Mouse (Mus musculus): Measurements from ENCODE around the gene Cdk8. TPM values are rescaled to one million over a fixed set of nuclear protein-coding genes. Genes with fewer than 3 reads are reported as not detected.

The Cdk8 gene
- polyA plus RNA-seq, 1 experiment from 2014 or later = 19.2 TPM

DNA sequence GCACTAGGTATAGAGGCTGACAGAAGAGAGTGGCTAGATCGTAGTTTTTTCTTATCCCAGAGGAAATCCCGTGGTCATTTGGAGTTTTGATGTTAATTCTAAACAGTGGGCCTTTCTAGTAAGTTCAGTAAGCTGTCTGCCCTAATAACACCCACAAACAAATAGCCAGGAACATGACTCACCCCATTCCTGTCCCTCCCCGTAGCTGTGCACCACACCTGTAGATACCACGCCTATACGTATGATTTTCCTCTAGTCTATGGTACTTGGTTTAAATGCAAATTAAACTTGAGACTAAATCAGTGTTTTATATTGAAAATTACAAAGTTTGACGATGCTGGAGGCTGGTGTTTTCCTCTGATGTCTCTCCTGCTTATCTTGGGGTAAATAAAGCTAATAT lies 83.5 kb downstream of the Cdk8 start:
- no peak for ATAC-seq (ENCODE audit: low FRiP score, low read depth)
- Histone ChIP-seq H3K4me2 (no peak overlapping the region), H3K27me3 (no peaks in the 10 kb centered on the region), H3K4me1 (replicated peaks) (peaks cover 14% of the 10 kb centered on the region), H3K9me3 (no peaks in the 10 kb centered on the region), H3K9ac (no peak overlapping the region), H3K4me3 (no peak overlapping the region), H3K27ac (replicated peaks) (peak overlapping the region; percentile 46; the same call in 1 of the 2 replicates), H3K36me3 (no peaks in the 10 kb centered on the region)
- WGBS = 90% methylated on average over 6 of the region's 6 CpGs

DNA sequence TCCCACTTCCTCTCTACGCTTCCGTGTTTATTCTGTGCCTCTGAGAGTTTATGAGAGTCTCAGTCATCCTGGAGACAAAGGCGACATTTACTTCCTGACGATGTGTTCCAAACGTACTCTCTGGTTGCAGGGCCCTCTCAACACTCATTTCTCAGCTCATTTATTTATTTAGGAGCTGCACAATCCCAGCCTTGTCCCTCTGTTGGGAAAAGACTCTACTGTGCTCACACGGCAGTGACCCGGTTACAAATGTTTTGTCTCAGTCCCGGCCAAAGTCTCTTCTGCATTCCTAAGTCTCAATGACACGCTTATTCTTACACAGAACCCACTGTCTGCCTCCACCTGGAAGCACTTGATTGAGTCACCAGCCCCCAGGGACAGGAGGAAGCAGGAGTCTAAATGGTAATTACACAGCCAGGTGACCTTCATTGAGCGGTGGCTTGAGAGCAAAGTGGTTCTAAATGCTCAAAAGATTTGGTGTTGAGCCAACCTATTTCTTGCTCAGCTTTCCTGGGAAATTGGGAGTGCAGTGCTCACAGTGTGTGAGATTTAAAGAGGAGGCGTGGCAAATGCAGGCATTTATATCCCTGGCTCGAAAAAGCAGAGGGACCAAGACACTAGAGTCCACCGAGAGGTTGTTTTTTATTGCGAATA lies 84.4 kb downstream of the Cdk8 start:
- H3K4me3 ChIP-seq = no peak overlapping the region
- H3K27me3 ChIP-seq = no peaks in the 10 kb centered on the region
- H3K4me1 ChIP-seq (replicated peaks) = peaks cover 14% of the 10 kb centered on the region
- H3K9ac ChIP-seq = no peak overlapping the region
- H3K9me3 ChIP-seq = no peaks in the 10 kb centered on the region
- peak overlapping the region; percentile 46; the same call in 1 of the 2 replicates for H3K27ac ChIP-seq (replicated peaks)
- WGBS = 43% methylated on average over 14 of the region's 14 CpGs
- ATAC-seq (ENCODE audit: low FRiP score, low read depth) = peak; percentile 66
- no peak overlapping the region for H3K4me2 ChIP-seq
- H3K36me3 ChIP-seq = no peaks in the 10 kb centered on the region

DNA sequence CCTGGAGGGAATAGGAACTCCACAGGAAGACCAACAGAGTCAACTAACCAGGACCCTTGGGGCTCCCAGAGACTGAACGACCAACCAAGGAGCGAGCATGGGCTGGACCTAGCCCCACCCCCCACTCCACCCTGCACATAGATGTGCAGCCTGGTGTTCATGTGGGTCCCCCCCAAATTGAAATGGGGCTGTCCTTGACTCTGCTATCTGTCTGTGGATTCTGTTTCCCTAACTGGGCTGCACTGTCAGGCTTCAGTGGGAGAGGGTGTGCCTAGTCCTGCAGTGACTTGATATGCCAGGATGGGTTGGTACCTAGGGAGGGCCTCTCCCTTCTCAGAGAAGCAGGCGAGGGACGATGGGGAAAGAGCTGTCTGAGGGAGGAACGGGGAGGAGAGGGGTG lies 85.3 kb downstream of the Cdk8 start:
- H3K4me2 ChIP-seq = no peak overlapping the region
- no peak overlapping the region for H3K9ac ChIP-seq
- peak overlapping the region; percentile 46; the same call in 1 of the 2 replicates for H3K27ac ChIP-seq (replicated peaks)
- peak; percentile 48; the same call in 1 of the 2 replicates for ATAC-seq (ENCODE audit: low FRiP score, low read depth)
- H3K4me3 ChIP-seq = no peak overlapping the region
- 85% methylated on average over 5 of the region's 5 CpGs for WGBS
- no peaks in the 10 kb centered on the region for H3K36me3 ChIP-seq
- H3K27me3 ChIP-seq = no peaks in the 10 kb centered on the region
- no peaks in the 10 kb centered on the region for H3K9me3 ChIP-seq
- peaks cover 14% of the 10 kb centered on the region for H3K4me1 ChIP-seq (replicated peaks)

DNA sequence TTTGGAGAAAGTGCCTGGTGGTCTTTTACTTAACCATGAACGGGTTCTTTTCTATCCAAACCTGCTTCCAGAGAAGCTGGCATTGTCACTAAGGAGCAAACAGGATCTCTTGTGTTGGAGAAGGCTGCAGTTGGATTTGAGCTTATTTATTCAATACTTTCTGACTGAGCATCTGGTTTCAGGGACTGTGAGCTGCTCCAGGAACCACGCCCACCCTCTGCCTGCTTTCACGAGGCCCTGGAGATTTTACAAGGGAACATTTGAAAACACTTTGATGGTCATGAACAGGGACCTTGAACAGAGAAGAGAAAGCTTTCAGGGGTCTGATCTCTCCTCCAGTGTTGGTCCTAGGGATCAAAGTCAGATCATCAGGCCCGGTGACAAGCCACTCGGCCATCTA lies 87.0 kb downstream of the Cdk8 start:
- Histone ChIP-seq H3K4me2 (no peak overlapping the region), H3K4me1 (replicated peaks) (peaks cover 14% of the 10 kb centered on the region), H3K36me3 (no peaks in the 10 kb centered on the region), H3K9ac (no peak overlapping the region), H3K4me3 (no peak overlapping the region), H3K27ac (replicated peaks) (no peak overlapping the region), H3K9me3 (no peaks in the 10 kb centered on the region), H3K27me3 (no peaks in the 10 kb centered on the region)
- no peak for ATAC-seq (ENCODE audit: low FRiP score, low read depth)
- 83% methylated on average over 5 of the region's 5 CpGs for WGBS

DNA sequence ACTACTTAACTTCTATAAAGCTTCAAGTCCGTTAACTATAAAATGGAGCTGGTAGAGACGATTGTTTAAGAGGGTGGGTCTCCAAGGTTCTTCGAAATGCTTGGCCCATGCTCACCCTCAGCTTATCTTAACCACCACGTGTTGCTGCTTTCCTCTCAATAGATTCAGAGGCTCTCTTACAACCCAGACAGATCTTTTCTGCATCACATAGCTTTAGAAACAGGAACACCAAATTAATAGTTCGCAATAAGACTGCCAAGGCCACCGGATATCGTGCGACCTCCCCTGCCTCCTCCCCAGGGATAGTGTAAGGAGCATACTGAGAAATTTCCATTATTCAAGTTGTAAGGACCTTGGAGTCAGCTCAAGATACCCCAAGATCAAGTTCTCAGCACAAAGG lies 87.4 kb downstream of the Cdk8 start:
- H3K9ac ChIP-seq = no peak overlapping the region
- 86% methylated on average over 8 of the region's 8 CpGs for WGBS

DNA sequence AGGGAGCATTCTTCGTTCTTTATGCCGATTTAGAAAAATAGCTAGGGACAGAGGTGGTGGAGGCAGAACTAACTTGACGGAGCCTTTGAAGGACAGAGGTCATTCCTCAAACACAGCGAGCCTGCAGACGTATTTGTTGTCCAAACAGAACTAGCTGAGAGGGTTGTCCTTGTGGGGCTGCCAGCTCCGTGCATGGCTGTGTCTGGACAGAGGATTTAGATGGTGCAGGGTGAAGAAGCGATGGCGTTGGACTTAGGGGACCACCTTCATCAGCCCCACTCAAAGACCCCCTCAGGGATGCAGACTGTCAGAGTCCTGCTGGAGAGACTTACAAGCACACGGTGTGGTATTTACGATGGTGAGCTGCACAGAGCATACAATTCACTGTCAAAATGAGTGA lies 97.9 kb downstream of the Cdk8 start:
- WGBS = 53% methylated on average over 10 of the region's 10 CpGs
- H3K9ac ChIP-seq = no peak overlapping the region
- 0 out of 2 replicates have a peak, but pooled peaks cover 5% of the 10 kb centered on the region for H3K4me1 ChIP-seq (replicated peaks)
- no peak overlapping the region for H3K4me3 ChIP-seq
- H3K27ac ChIP-seq (replicated peaks) = no peak overlapping the region
- no peaks in the 10 kb centered on the region for H3K9me3 ChIP-seq
- ATAC-seq (ENCODE audit: low FRiP score, low read depth) = no peak
- H3K4me2 ChIP-seq = no peak overlapping the region
- H3K27me3 ChIP-seq = no peaks in the 10 kb centered on the region
- H3K36me3 ChIP-seq = no peaks in the 10 kb centered on the region

More for the DNA sequence above, 87.4 kb downstream of the Cdk8 start:
- Histone ChIP-seq H3K4me2 (no peak overlapping the region), H3K27ac (replicated peaks) (no peak overlapping the region), H3K4me3 (no peak overlapping the region), H3K36me3 (no peaks in the 10 kb centered on the region), H3K4me1 (replicated peaks) (peaks cover 14% of the 10 kb centered on the region), H3K27me3 (no peaks in the 10 kb centered on the region), H3K9me3 (no peaks in the 10 kb centered on the region)
- no peak for ATAC-seq (ENCODE audit: low FRiP score, low read depth)

DNA sequence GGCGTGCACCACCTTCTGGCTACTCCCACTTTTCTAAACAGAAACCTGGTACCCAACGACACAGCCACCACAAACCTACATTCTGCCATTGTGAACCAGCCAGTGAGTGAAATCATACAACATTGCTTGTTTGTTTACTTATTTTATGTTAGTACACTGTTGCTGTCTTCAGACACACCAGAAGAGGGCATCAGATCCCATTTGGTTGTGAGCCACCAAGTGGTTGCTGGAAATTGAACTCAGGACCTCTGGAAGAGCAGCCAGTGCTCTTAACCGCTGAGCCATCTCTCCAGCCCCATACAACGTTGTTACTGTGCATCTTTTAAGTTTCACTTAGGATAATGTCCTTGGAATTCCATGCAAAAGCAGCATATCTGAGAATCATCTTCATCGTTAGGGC lies 98.5 kb downstream of the Cdk8 start:
- Histone ChIP-seq H3K27ac (replicated peaks) (no peak overlapping the region), H3K4me2 (no peak overlapping the region), H3K4me3 (no peak overlapping the region), H3K9me3 (no peaks in the 10 kb centered on the region), H3K4me1 (replicated peaks) (0 out of 2 replicates have a peak, but pooled peaks cover 5% of the 10 kb centered on the region), H3K27me3 (no peaks in the 10 kb centered on the region), H3K36me3 (no peaks in the 10 kb centered on the region), H3K9ac (no peak overlapping the region)
- 89% methylated on average over 5 of the region's 5 CpGs for WGBS
- ATAC-seq (ENCODE audit: low FRiP score, low read depth) = no peak

DNA sequence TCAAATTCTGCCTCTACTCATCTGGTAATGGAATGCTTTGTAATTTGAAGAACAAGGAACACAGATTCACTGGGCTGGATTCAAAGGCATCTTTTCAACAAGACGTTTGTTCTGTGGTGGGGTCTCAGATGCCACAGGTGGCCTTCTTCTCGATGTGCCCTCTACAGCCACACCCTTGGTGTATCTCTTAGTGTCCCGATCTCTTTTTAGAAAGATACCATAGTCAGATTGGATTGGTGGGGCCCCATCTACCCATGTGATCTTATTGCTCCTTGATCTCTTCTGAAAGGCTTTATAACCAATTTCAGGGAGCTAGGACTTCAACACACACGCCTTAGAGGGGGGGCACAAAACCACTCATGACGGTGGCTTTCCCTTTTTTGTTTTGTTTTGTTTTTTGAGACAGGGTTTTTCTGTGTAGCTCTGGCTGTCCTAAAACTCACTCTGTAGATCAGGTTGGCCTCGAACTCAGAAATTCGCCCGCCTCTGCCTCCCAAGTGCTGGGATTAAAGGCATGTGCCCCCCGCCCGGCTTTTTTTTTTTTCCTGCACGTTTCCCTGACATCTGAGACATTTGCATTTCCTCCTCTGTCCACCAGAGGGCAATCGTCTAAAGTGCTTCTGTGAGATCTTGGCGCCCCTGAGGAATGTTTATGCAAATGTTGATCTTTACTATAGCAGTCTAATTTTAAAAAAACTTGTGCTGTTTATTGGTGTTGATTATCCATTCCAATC lies 99.2 kb downstream of the Cdk8 start:
- no peaks in the 10 kb centered on the region for H3K9me3 ChIP-seq
- no peak for ATAC-seq (ENCODE audit: low FRiP score, low read depth)
- no peaks in the 10 kb centered on the region for H3K27me3 ChIP-seq
- no peaks in the 10 kb centered on the region for H3K36me3 ChIP-seq
- H3K27ac ChIP-seq (replicated peaks) = no peak overlapping the region
- no peak overlapping the region for H3K4me3 ChIP-seq
- WGBS = 44% methylated on average over 13 of the region's 13 CpGs
- no peak overlapping the region for H3K9ac ChIP-seq
- 0 out of 2 replicates have a peak, but pooled peaks cover 5% of the 10 kb centered on the region for H3K4me1 ChIP-seq (replicated peaks)
- H3K4me2 ChIP-seq = no peak overlapping the region

DNA sequence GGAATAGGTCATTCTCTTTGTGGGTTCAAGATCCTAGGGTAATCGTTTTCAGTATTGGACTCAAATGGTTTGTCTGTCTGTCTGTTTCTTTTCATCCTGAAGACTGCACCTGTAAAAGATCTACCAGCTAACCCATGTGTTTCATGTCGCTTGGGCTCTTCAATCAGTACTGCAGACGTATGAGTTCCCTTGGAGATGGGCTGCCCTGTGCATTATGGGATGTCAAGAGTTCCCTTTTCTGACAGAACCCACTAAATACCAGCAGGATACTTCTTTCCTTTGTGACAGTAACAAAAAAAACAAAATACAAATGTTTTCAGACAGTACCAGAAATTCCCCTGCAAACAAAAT lies 99.7 kb downstream of the Cdk8 start:
- 34% methylated on average over 3 of the region's 3 CpGs for WGBS
- H3K9me3 ChIP-seq = no peaks in the 10 kb centered on the region
- 0 out of 2 replicates have a peak, but pooled peaks cover 5% of the 10 kb centered on the region for H3K4me1 ChIP-seq (replicated peaks)
- no peak overlapping the region for H3K4me3 ChIP-seq
- ATAC-seq (ENCODE audit: low FRiP score, low read depth) = no peak
- no peaks in the 10 kb centered on the region for H3K27me3 ChIP-seq
- no peak overlapping the region for H3K4me2 ChIP-seq
- no peak overlapping the region for H3K27ac ChIP-seq (replicated peaks)
- no peaks in the 10 kb centered on the region for H3K36me3 ChIP-seq
- no peak overlapping the region for H3K9ac ChIP-seq

DNA sequence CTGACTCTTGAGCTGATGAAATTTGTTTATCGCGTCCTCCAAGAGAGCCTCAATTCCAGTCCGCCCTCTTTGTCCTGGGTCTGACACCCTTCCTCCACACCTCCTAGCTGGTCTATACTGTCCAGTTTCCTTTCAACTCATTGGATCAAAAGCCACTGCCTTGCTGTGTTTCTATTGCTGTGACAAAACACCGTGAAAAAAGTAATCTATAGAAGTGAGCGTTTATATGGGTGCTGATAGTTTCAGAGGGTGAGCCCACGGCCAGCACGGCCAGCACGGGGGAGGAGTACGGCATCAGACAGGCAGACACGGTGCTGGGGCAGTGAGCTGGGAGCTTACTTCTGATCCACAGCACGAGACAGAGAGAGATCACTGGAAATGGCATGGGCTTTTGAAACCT lies 100.1 kb downstream of the Cdk8 start:
- no peak for ATAC-seq (ENCODE audit: low FRiP score, low read depth)
- H3K9me3 ChIP-seq = no peaks in the 10 kb centered on the region
- H3K27me3 ChIP-seq = no peaks in the 10 kb centered on the region
- H3K9ac ChIP-seq = no peak overlapping the region
- no peak overlapping the region for H3K4me3 ChIP-seq
- H3K4me2 ChIP-seq = no peak overlapping the region
- 0 out of 2 replicates have a peak, but pooled peaks cover 5% of the 10 kb centered on the region for H3K4me1 ChIP-seq (replicated peaks)
- no peaks in the 10 kb centered on the region for H3K36me3 ChIP-seq
- 70% methylated on average over 11 of the region's 11 CpGs for WGBS
- H3K27ac ChIP-seq (replicated peaks) = no peak overlapping the region

DNA sequence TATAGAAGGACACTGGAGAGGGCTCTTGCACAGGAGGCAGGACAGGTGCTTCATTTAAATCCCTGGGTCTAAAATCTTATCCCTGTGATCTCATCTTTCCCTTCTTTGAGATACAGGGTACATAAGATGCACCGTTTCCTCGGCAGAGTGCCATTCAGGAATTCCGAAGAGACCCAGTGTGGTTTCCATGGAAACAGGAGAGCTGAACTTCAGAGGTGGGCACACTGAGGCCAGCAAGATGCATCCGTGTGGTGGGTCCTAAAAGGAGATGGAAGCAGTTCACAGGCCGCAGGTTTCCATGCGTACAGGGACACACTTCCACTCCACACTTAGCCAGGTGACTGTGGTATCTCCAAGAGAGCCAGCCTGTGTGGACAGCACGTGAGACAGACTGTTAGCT lies 101.5 kb downstream of the Cdk8 start:
- Histone ChIP-seq H3K27ac (replicated peaks) (0 out of 2 replicates have a peak overlapping the region, but pooled peaks have one; percentile 26), H3K4me1 (replicated peaks) (0 out of 2 replicates have a peak, but pooled peaks cover 5% of the 10 kb centered on the region), H3K9me3 (no peaks in the 10 kb centered on the region), H3K4me3 (no peak overlapping the region), H3K36me3 (no peaks in the 10 kb centered on the region), H3K4me2 (no peak overlapping the region), H3K9ac (no peak overlapping the region), H3K27me3 (no peaks in the 10 kb centered on the region)
- 43% methylated on average over 7 of the region's 7 CpGs for WGBS
- peak; percentile 59 for ATAC-seq (ENCODE audit: low FRiP score, low read depth)

DNA sequence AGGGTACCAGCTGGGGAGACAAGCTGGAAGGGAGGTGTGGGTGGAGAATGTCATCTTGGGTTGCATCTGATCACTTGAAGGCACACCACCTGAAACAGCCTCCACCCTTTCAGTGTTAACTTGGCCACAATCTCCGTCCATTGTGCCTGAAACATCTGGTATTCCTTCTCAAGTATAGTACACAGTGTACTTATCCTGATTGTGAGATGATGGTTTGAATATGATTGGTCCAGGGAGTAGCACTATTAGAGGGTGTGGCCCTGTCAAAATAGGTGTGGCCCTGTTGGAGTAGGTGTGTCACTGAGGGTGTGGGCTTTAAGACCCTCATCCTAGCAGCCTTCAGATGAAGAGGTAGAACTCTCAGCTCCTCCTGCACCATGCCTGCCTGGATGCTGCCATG lies 103.4 kb downstream of the Cdk8 start:
- Histone ChIP-seq H3K4me2 (no peak overlapping the region), H3K27ac (replicated peaks) (no peak overlapping the region), H3K4me1 (replicated peaks) (0 out of 2 replicates have a peak, but pooled peaks cover 5% of the 10 kb centered on the region), H3K9ac (no peak overlapping the region), H3K4me3 (no peak overlapping the region), H3K36me3 (no peaks in the 10 kb centered on the region), H3K9me3 (no peaks in the 10 kb centered on the region), H3K27me3 (no peaks in the 10 kb centered on the region)
- WGBS = 92% methylated on average over 1 of the region's 1 CpGs
- no peak for ATAC-seq (ENCODE audit: low FRiP score, low read depth)

Data from hindbrain, embryonic 15.5 days (tissue).